Mouse (Mus musculus) cerebellum, adult 11 months (tissue): Measurements from ENCODE around the gene Bud13.

Experiments used
- DNase-seq: peaks from one replicate; pipeline ENCODE4 v3.0.0; 2022

Gene Bud13

GRCm38 (mm10) chr9:46339051-46339652 is 56.3 kb downstream of the Bud13 start:
- no peak for DNase-seq

DNA sequence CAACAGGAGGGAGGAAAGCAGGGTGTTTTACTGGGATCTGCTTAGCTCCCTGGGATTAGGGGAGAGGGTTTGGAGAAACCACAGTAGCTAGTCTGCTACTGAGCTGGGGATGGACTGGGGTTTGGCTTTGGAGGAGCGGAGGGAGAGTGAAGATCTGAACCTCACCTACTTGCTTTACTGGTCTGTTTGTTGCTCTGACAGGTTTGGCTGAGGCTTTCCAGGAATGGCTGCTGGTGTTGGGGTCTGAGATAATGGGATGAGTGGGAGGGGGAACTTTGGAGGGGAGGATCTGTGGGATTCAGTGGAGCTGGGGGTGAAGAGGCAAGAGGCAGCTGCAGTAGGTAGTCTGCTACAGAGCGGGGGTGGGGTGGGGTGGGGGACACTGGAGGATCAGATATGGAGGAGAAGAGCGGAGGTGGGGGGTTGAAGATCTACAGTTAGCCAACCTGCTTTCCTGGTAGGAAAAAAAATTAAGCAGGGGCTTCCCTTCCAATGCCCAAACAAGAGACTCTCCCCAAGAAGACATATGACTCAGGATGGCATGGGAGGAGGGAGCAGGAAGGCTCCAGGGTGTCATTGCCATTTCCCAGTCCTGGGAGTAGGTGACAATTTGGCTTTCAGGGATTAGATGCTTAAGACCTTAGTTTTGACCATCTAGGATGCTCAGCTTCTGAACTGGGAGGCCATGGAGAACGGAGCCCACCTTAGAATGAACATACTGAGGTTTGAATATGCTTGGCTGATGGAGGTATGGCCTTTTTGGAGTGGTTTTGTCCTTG is 63.3 kb downstream of the Bud13 start:
- DNase-seq = no peak
